Mouse (Mus musculus) C2C12 (cell line): ENCODE data around the gene Blcap.

Source experiments
- CTCF ChIP-seq: IDR thresholded peaks from one replicate; pipeline ENCODE4 v1.5.1; 2011; ENCODE audit not compliant: control insufficient read depth, insufficient read depth, insufficient read length
- MYOD1 ChIP-seq: IDR thresholded peaks from one replicate; pipeline ENCODE4 v1.6.1; 2011; ENCODE audit warnings: low read depth; ENCODE audit not compliant: control insufficient read depth, insufficient read length
- USF1 ChIP-seq: IDR thresholded peaks from one replicate; pipeline ENCODE4 v1.6.1; 2011; ENCODE audit warnings: low read depth, mild to moderate bottlenecking, control low read depth, moderate library complexity

GRCm38 (mm10) chr2:157601435-157601839 lies 30.4 kb upstream of the Blcap start:
- no peak for TF ChIP-seq CTCF
- no peak for TF ChIP-seq USF1
- TF ChIP-seq MYOD1: no peak
